Mouse (Mus musculus) heart, embryonic 13.5 days (tissue): ENCODE results near the gene Cfap46. TPM values are rescaled to one million over a fixed set of nuclear protein-coding genes. Genes with fewer than 3 reads are reported as not detected.

Experiments
- ATAC-seq: fragments of 200-750 bp; cut with Nextera tagmentation; 2 replicates; pipeline ENCODE4 v1.8.0; 2017; ENCODE audit warnings: moderate TSS enrichment; ENCODE audit not compliant: insufficient number of reproducible peaks, low FRiP score, low TSS enrichment; ENCODE audit errors: extremely low read depth
- H3K27ac ChIP-seq: fragments of 300-500 bp; sonication (generic); replicated peaks from 2 replicates; pipeline ENCODE4 v1.5.1; 2015; ENCODE audit warnings: moderate library complexity, mild to moderate bottlenecking, inconsistent platforms
- H3K27me3 ChIP-seq: fragments of 300-500 bp; sonication (generic); replicated peaks from 2 replicates; pipeline ENCODE4 v1.6.1; 2015; ENCODE audit warnings: mild to moderate bottlenecking, inconsistent platforms
- H3K36me3 ChIP-seq: fragments of 300-500 bp; sonication (generic); 2 replicates; pipeline ENCODE4 v1.6.1; 2015; ENCODE audit warnings: mild to moderate bottlenecking, inconsistent platforms
- H3K4me1 ChIP-seq: fragments of 300-500 bp; sonication (generic); 2 replicates; pipeline ENCODE4 v1.6.1; 2015; ENCODE audit warnings: inconsistent platforms
- H3K4me2 ChIP-seq: fragments of 300-500 bp; sonication (generic); 2 replicates; pipeline ENCODE4 v1.6.1; 2015; ENCODE audit warnings: inconsistent platforms, mild to moderate bottlenecking, moderate library complexity
- H3K4me3 ChIP-seq: fragments of 300-500 bp; sonication (generic); 2 replicates; pipeline ENCODE4 v1.5.1; 2015; ENCODE audit warnings: moderate library complexity, mild to moderate bottlenecking, inconsistent platforms
- H3K9ac ChIP-seq: fragments of 300-500 bp; sonication (generic); 2 replicates; pipeline ENCODE4 v1.6.1; 2015; ENCODE audit warnings: inconsistent platforms, mild to moderate bottlenecking, moderate library complexity
- H3K9me3 ChIP-seq: fragments of 300-500 bp; sonication (generic); 2 replicates; pipeline ENCODE4 v1.6.1; 2016; ENCODE audit warnings: inconsistent platforms
- WGBS: fragments of 180-500 bp; shearing (Covaris S2); methylation state at CpG from one replicate; pipeline ENCODE4 v1.1.7; 2015; ENCODE audit warnings: mixed read lengths; 5-methylcytosine and 5-hydroxymethylcytosine counted together
- polyA plus RNA-seq: library from polyadenylated mRNA; unstranded; fragments of >200 nt; fragmentation: Nextera tagmentation; extraction: Ambion mirVana; gene quantifications from 2 replicates; pipeline ENCODE4 v1.2.1, GENCODE M21; 2015

The Cfap46 gene
- polyA plus RNA-seq, 1 experiment from 2014 or later, result not detected

GRCm38 (mm10) chr7:139576064-139576686, 107.4 kb downstream of the Cfap46 start:
- peaks cover 83% of the 10 kb centered on the region for H3K36me3 ChIP-seq
- 69% methylated on average over 16 of the region's 16 CpGs for WGBS

GRCm38 (mm10) chr7:139572665-139573064, 111.0 kb downstream of the Cfap46 start:
- Histone ChIP-seq H3K4me3 (no peak overlapping the region), H3K9ac (no peak overlapping the region), H3K36me3 (peaks cover 91% of the 10 kb centered on the region), H3K27ac (no peak overlapping the region), H3K4me2 (no peak overlapping the region), H3K4me1 (no peaks in the 10 kb centered on the region), H3K9me3 (no peaks in the 10 kb centered on the region), H3K27me3 (peaks cover 6% of the 10 kb centered on the region)
- ATAC-seq, result no peak
- WGBS, result 70% methylated on average over 3 of the region's 3 CpGs

More at GRCm38 (mm10) chr7:139576064-139576686, 107.4 kb downstream of the Cfap46 start:
- no peaks in the 10 kb centered on the region for H3K9me3 ChIP-seq
- no peak overlapping the region for H3K4me2 ChIP-seq
- no peak overlapping the region for H3K27ac ChIP-seq
- ATAC-seq, result no peak
- peaks cover 8% of the 10 kb centered on the region for H3K4me1 ChIP-seq
- no peak overlapping the region for H3K9ac ChIP-seq
- no peak overlapping the region for H3K4me3 ChIP-seq
- H3K27me3 ChIP-seq, result peaks cover 42% of the 10 kb centered on the region

- peaks cover 92% of the 10 kb centered on the region for H3K36me3 ChIP-seq
- 90% methylated on average over 5 of the region's 5 CpGs for WGBS
- H3K27ac ChIP-seq, result no peak overlapping the region
- no peak overlapping the region for H3K9ac ChIP-seq
- no peak for ATAC-seq
- H3K4me2 ChIP-seq, result no peak overlapping the region
- no peak overlapping the region for H3K4me3 ChIP-seq
- H3K9me3 ChIP-seq, result no peaks in the 10 kb centered on the region
- H3K27me3 ChIP-seq, result no peaks in the 10 kb centered on the region
- peaks cover 4% of the 10 kb centered on the region; the same call in 1 of the 2 replicates for H3K4me1 ChIP-seq
These were observed 112.8 kb downstream of the Cfap46 start for GRCm38 (mm10) chr7:139570788-139571187.

GRCm38 (mm10) chr7:139566533-139566932, 117.1 kb downstream of the Cfap46 start:
- WGBS, result 80% methylated on average over 8 of the region's 8 CpGs
- Histone ChIP-seq H3K9ac (no peak overlapping the region), H3K36me3 (peaks cover 78% of the 10 kb centered on the region), H3K9me3 (no peaks in the 10 kb centered on the region), H3K4me3 (no peak overlapping the region), H3K4me1 (peaks cover 29% of the 10 kb centered on the region), H3K4me2 (no peak overlapping the region), H3K27ac (no peak overlapping the region), H3K27me3 (no peaks in the 10 kb centered on the region)
- ATAC-seq, result no peak

GRCm38 (mm10) chr7:139565998-139566397, 117.6 kb downstream of the Cfap46 start:
- Histone ChIP-seq H3K27ac (no peak overlapping the region), H3K9ac (no peak overlapping the region), H3K27me3 (no peaks in the 10 kb centered on the region), H3K9me3 (no peaks in the 10 kb centered on the region), H3K4me1 (peaks cover 29% of the 10 kb centered on the region), H3K36me3 (peaks cover 77% of the 10 kb centered on the region), H3K4me2 (no peak overlapping the region), H3K4me3 (no peak overlapping the region)
- WGBS, result 75% methylated on average over 6 of the region's 6 CpGs
- ATAC-seq, result no peak

- Histone ChIP-seq H3K4me2 (no peak overlapping the region), H3K36me3 (peaks cover 83% of the 10 kb centered on the region), H3K27me3 (no peaks in the 10 kb centered on the region), H3K4me3 (no peak overlapping the region), H3K9me3 (no peaks in the 10 kb centered on the region), H3K9ac (no peak overlapping the region), H3K27ac (peak overlapping the region; percentile 53; the same call in 1 of the 2 replicates), H3K4me1 (peaks cover 29% of the 10 kb centered on the region)
- 65% methylated on average over 2 of the region's 2 CpGs for WGBS
- peak; percentile 15; the same call in 1 of the 2 replicates for ATAC-seq
These were observed 119.5 kb downstream of the Cfap46 start for GRCm38 (mm10) chr7:139564161-139564560.

GRCm38 (mm10) chr7:139563425-139563824, 120.2 kb downstream of the Cfap46 start:
- WGBS, result 34% methylated on average over 4 of the region's 4 CpGs
- H3K9me3 ChIP-seq, result no peaks in the 10 kb centered on the region
- no peak overlapping the region for H3K4me2 ChIP-seq
- ATAC-seq, result no peak
- peaks cover 29% of the 10 kb centered on the region for H3K4me1 ChIP-seq
- H3K4me3 ChIP-seq, result no peak overlapping the region
- no peak overlapping the region for H3K9ac ChIP-seq
- peaks cover 84% of the 10 kb centered on the region for H3K36me3 ChIP-seq
- no peaks in the 10 kb centered on the region for H3K27me3 ChIP-seq
- H3K27ac ChIP-seq, result peak overlapping the region; percentile 53; the same call in 1 of the 2 replicates

- Histone ChIP-seq H3K27ac (no peak overlapping the region), H3K4me2 (no peak overlapping the region), H3K9ac (no peak overlapping the region), H3K4me3 (no peak overlapping the region), H3K4me1 (peaks cover 33% of the 10 kb centered on the region), H3K27me3 (no peaks in the 10 kb centered on the region), H3K9me3 (no peaks in the 10 kb centered on the region), H3K36me3 (peaks cover 56% of the 10 kb centered on the region)
- WGBS, result 84% methylated on average over 10 of the region's 10 CpGs
- no peak for ATAC-seq
These were observed 124.0 kb downstream of the Cfap46 start for GRCm38 (mm10) chr7:139559659-139560058.

- H3K4me2 ChIP-seq, result no peak overlapping the region
- H3K4me3 ChIP-seq, result no peak overlapping the region
- H3K27me3 ChIP-seq, result no peaks in the 10 kb centered on the region
- H3K27ac ChIP-seq, result no peak overlapping the region
- ATAC-seq, result no peak
- 51% methylated on average over 10 of the region's 10 CpGs for WGBS
- no peaks in the 10 kb centered on the region for H3K9me3 ChIP-seq
- peaks cover 49% of the 10 kb centered on the region for H3K36me3 ChIP-seq
- no peak overlapping the region for H3K9ac ChIP-seq
- H3K4me1 ChIP-seq, result peaks cover 9% of the 10 kb centered on the region; the same call in 1 of the 2 replicates
These were observed 126.7 kb downstream of the Cfap46 start for GRCm38 (mm10) chr7:139556746-139557526.

GRCm38 (mm10) chr7:139556331-139556730, 127.3 kb downstream of the Cfap46 start:
- ATAC-seq, result no peak
- H3K27me3 ChIP-seq, result no peaks in the 10 kb centered on the region
- WGBS, result 63% methylated on average over 5 of the region's 5 CpGs
- H3K4me2 ChIP-seq, result no peak overlapping the region
- peaks cover 47% of the 10 kb centered on the region for H3K36me3 ChIP-seq
- no peak overlapping the region for H3K9ac ChIP-seq
- no peak overlapping the region for H3K27ac ChIP-seq
- H3K4me1 ChIP-seq, result peaks cover 9% of the 10 kb centered on the region; the same call in 1 of the 2 replicates
- H3K4me3 ChIP-seq, result no peak overlapping the region
- H3K9me3 ChIP-seq, result no peaks in the 10 kb centered on the region

- Histone ChIP-seq H3K27ac (no peak overlapping the region), H3K9ac (no peak overlapping the region), H3K27me3 (no peaks in the 10 kb centered on the region), H3K4me1 (peaks cover 3% of the 10 kb centered on the region; the same call in 1 of the 2 replicates), H3K4me3 (no peak overlapping the region), H3K9me3 (no peaks in the 10 kb centered on the region), H3K4me2 (no peak overlapping the region), H3K36me3 (peaks cover 40% of the 10 kb centered on the region)
- 74% methylated on average over 2 of the region's 2 CpGs for WGBS
- ATAC-seq, result no peak
These were observed 132.1 kb downstream of the Cfap46 start for GRCm38 (mm10) chr7:139551519-139551918.
